Mouse (Mus musculus): ENCODE measurements at regions not wholly inside any gene's neighbourhood (a gene's known extent, or its start where the extent isn't known, plus 50 kb on each side); places are given as distances from the start of the nearest gene placed in this dataset.

DNA sequence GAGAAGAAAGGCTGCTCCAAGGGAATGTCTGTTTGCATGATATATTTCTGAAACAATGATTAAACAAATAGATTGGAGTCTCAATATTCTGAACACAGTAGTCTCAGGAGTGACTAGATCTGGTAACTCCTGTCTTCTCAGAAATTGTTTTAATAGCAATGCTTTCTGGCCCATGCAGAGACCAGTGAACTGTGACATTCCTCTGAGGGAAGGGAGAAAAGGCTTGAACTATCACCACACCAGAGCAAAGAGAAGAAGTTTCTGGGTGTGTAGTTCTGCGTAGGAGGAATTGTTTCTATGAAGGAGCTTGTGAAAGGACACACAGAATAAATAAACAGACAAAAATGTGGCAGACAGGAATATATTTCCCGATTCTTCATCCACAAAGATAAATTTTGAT, 277.1 kb downstream of the Osr1 start:
- no peak for DNase-seq (ENCODE audit: low spot score)

DNA sequence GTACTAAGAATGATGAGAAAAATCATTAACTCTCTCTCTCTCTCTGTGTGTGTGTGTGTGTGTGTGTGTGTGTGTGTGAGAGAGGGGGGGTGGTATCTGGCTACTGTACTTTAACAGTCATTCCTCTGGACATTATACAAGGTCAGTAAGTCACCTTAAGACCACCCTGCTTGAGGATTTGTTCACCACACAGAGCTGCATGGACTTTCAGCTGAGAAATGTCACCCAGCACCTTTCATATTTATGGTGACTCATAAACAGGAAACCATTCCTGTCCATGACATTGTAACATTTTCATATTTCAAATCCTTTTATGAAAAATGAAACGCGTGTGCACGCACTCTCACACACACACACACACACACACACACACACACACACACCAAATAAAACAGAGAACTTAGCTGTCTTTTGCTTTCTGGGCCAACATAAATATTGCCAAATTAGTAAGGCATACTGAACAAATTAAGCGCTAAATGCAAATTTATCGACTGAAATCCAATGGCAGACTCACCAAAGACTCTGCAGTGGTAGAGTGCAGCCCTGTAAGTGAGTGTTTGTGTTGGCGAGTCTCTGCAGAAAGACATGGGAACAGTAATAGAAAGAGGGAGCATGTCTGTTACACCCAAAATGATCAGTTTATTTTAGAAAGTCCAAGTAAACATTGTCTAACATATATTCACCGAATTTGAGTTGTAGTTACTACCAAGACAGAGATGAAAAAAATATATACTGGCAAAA, 277.7 kb downstream of the Osr1 start:
- no peak for DNase-seq (ENCODE audit: low spot score)

GRCm38 (mm10) chr12:9855503-9856024, 285.6 kb downstream of the Osr1 start:
- no peak for DNase-seq (ENCODE audit: low spot score)

DNA sequence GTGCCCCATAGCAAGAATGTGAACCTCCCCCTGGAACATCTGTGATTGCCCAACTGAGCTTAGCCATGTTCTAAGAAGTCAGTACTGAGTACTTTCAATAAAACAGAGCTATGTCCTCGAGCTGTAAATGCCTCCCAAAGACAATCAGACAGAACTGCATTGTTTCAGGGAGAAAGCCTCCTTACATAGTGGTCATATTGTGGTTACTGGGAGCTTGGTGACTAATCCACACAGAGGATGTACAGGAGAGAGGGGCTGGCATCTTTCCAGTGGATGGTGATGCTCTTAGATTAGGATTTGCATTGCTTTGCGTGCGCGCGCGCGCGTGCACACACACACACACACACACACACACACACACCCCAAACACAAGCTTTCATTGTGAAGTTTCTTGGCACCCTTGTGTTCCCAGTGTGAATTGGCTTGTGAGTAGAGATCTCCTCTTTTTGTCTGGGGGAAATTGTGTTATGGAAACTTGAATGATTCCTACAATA, 286.3 kb downstream of the Osr1 start:
- no peak for DNase-seq (ENCODE audit: low spot score)

DNA sequence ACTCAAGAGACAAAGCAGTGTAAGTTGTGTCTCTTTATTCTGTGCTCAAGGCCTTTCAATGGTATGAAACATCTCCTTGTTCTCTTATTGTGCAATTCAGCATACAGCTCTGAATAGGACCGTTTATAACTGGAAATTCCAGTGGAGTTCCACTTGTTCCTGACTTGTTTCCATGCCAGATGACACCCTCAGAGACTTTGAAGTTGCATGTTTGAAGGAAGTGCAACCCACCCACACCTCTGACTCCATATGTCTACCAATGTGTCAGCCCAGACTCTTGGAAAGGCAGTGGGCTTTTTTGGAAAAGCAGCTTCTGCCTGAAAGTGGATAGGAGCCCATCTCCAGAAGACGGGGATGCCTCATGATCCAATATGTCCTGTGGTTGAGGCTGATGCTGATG, 288.1 kb downstream of the Osr1 start:
- DNase-seq (ENCODE audit: low spot score): no peak

DNA sequence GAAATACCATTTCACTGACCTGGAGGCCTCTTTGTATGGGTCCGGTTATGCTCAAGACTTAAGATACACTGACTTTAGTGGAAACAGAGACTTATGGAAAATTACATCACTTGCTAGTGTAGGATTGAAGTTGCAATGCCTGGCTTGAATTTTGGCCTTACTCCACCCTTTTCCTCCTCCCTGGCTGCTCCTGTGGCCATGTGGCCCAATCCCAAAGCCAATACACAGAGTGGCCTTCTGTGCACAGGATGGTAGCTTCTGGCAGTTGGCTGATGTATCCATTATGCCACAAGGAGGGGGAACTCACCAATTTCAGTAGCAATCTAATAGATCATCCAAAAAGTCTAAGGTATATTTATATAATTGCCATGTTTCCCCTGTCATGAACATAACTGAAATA, 292.4 kb downstream of the Osr1 start:
- no peak for DNase-seq (ENCODE audit: low spot score)

DNA sequence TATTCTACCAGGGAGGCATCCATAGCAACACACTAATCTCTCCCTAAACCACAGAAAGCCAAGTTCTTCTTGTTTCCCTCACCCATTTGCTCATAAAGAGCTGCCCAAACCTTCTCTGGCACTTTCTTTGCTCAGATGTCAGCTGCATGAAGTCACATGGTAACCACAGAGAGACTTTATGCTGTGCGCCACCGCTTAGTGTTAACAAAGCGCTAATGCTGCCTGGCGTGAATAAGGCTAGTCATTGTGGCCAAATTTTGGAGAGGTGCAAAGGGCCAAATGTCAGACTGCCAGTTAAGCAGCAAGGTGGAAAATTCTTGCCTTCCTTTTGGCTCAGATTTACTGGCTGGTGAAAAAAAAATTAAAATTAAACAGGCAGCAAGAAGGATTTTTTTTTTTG, 302.3 kb downstream of the Osr1 start:
- DNase-seq (ENCODE audit: low spot score): no peak

- DNase-seq (ENCODE audit: low spot score): no peak
Observed at GRCm38 (mm10) chr12:9873214-9873613, 303.3 kb downstream of the Osr1 start.

GRCm38 (mm10) chr12:9874823-9875222, 304.9 kb downstream of the Osr1 start:
- DNase-seq (ENCODE audit: low spot score): no peak

- DNase-seq (ENCODE audit: low spot score): no peak
Observed at GRCm38 (mm10) chr12:9881953-9882623, 312.2 kb downstream of the Osr1 start.

GRCm38 (mm10) chr12:9883037-9883730, 313.3 kb downstream of the Osr1 start:
- no peak for DNase-seq (ENCODE audit: low spot score)

DNA sequence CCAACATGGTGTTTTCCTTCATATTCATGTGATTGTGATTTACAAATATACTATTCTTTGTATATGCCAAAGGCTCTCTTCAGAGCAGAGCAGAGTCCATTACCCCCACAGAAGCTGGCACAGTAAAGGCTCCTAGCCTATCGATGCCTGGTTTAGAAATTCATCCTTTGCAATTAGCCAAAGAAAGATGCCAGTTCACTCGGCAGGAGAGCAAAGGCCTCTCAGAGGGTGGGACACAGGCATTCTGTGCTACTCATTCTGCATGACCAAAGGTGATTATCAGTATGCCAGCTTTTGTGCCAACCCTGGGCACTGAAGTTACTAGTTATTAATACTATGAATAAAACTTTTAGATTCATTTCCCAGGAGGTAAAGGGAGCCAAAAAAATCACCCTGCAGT, 324.6 kb downstream of the Osr1 start:
- no peak for DNase-seq (ENCODE audit: low spot score)

DNA sequence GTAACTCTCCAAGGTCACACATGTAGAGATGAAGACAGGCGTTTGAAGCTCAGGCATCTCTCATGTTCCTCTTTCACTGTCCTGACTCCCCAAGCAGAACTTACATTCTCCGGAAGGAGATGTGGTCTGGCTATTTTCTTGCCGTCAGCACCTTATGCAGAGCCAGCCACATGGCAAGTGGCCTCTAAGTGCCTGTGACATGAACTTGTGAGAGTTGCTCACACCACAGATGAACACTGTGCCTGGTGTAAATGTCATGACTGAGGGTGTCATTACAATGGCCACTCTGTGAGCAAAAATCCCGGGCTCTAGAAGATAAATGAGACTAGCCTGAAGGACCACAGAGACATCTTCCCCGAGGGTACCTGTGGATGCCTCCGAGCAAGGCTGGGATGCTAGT, 328.1 kb downstream of the Osr1 start:
- DNase-seq (ENCODE audit: low spot score): no peak

DNA sequence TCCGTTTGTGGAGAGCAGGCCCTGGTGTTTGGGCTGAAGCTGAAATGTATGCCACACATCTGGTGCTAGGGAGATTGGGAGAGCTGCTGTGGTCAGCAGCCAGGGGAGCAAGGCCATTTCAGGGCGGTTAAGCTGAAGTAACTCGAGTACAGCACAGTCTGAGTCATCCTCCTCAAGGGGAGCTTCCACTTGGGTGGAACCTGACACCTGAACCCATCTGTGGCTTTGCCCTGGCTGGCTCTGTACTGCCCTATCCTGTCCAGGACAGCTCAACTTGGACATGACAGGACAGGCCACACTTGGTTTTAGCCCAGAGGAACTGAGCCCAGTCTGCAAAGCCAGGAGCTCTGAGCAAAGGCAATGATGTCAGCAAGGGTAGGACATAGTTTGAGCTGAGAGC, 328.5 kb downstream of the Osr1 start:
- no peak for DNase-seq (ENCODE audit: low spot score)

GRCm38 (mm10) chr12:9901948-9902347, 332.0 kb downstream of the Osr1 start:
- no peak for DNase-seq (ENCODE audit: low spot score)

GRCm38 (mm10) chr12:9903702-9904231, 333.9 kb downstream of the Osr1 start:
- DNase-seq (ENCODE audit: low spot score): no peak

DNA sequence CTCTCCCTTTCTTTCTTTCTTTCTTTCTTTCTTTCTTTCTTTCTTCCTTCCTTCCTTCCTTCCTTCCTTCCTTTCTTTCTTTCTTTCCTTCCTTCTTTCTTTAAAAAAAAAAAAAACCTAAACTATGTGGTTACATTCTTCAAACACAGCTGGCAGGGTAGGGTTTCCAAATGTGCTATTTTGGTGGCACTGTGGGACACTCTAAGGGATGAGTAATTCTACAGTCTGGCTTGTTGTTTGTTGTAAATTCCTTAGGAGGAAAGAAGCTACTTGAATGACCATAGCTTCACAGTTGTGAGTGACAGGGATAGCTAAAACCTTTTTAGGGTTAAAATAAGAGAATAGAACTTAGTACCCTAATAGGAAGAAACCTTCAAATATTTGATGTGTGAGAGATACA, 342.4 kb downstream of the Osr1 start:
- no peak for DNase-seq (ENCODE audit: low spot score)

GRCm38 (mm10) chr12:9915726-9916140, 345.8 kb downstream of the Osr1 start:
- no peak for DNase-seq (ENCODE audit: low spot score)

DNA sequence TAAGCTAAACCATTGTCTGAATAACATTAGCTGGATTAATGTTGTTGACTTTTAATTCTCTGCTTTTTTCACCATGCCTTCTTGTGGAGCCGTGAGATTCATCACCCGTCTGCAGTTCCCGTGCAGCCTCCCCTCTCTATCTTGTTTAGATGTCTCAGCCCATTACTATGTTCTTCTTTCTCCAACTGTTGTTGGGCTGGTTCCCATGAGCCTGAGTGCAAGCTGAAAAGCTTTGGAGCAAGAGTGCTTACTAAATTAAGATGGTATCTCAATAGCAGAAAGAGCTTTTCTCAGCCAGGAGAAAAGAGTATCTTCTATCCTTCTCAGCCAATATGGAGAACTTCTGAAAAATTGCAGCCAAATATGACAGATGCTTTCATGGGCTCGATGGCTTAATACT, 348.1 kb downstream of the Osr1 start:
- no peak for DNase-seq (ENCODE audit: low spot score)

DNA sequence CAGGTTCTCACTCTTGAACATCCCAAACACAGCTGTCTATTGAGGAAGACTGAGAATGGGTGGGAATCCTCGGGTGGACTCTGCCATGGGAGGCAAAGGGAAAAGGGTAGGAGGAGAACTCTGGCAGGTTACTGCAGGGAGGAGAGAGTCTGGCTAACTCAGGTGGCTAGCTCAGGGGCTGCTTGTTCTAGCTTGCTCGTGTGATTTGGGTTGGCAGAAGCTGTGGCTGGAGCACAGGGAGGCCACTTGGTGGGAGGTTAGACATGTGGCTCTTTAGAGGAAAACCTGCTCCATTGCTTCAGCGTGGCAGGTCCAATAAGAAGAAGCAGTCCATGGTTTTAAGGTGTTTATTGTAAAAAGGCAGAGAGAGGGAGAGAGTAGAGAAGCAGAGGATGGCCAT, 349.1 kb downstream of the Osr1 start:
- DNase-seq (ENCODE audit: low spot score): no peak

DNA sequence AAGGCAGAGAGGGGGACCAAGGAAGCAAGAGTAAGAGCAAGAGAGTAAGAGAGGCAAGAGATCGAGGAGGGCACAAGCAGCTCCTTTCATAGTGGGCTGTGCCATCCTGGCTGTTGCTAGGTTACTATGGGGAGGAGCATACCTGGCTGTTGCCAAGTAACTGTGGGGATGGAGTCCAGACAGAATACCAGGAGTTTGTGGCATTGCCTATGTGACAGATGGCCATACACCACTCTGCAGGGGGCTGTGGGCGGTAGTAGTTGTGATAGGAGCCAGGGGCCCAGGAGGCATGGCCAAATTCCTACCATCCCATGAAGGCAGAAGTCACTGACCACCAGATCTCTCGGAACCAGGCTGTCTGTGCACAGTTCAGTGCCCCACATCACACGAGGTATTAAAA, 349.5 kb downstream of the Osr1 start:
- no peak for DNase-seq (ENCODE audit: low spot score)

GRCm38 (mm10) chr12:9920401-9920800, 350.5 kb downstream of the Osr1 start:
- no peak for DNase-seq (ENCODE audit: low spot score)

Data from MN1 (cell line).